Mouse (Mus musculus) lung, postnatal 0 days (tissue): ENCODE measurements around the gene Vsir. TPM values are rescaled to one million over a fixed set of nuclear protein-coding genes. Genes with fewer than 3 reads are reported as not detected.

Source experiments
- ATAC-seq: fragments of 200-750 bp; cut with Nextera tagmentation; 2 replicates; pipeline ENCODE4 v1.8.0; 2017; ENCODE audit warnings: moderate library complexity
- DNase-seq: peaks from one replicate; pipeline ENCODE4 v3.0.0-alpha.2; 2016; ENCODE audit warnings: low spot score
- H3K27ac ChIP-seq: fragments of 300-500 bp; sonication (generic); 2 replicates; pipeline ENCODE4 v1.5.1; 2014; ENCODE audit warnings: antibody characterized with exemption, mild to moderate bottlenecking, low read length, mixed read lengths
- H3K27me3 ChIP-seq: fragments of 300-500 bp; sonication (generic); replicated peaks from 2 replicates; pipeline ENCODE4 v1.6.1; 2014; ENCODE audit warnings: low read length, mixed read lengths; ENCODE audit not compliant: insufficient read depth
- H3K36me3 ChIP-seq: fragments of 300-500 bp; sonication (generic); 2 replicates; pipeline ENCODE4 v1.6.1; 2014; ENCODE audit warnings: low read length, mixed read lengths; ENCODE audit not compliant: insufficient read depth
- H3K4me1 ChIP-seq: fragments of 300-500 bp; sonication (generic); 2 replicates; pipeline ENCODE4 v1.6.1; 2014; ENCODE audit warnings: antibody characterized with exemption, low read depth, low read length, mixed read lengths; ENCODE audit not compliant: insufficient read depth
- H3K4me2 ChIP-seq: fragments of 300-500 bp; sonication (generic); replicated peaks from 2 replicates; pipeline ENCODE4 v1.6.1; 2014; ENCODE audit warnings: low read depth, mild to moderate bottlenecking, low read length, moderate library complexity, mixed read lengths
- H3K4me3 ChIP-seq: fragments of 300-500 bp; sonication (generic); 2 replicates; pipeline ENCODE4 v1.5.1; 2014; ENCODE audit warnings: low read depth, low read length
- H3K9ac ChIP-seq: fragments of 300-500 bp; sonication (generic); replicated peaks from 2 replicates; pipeline ENCODE4 v1.6.1; 2014; ENCODE audit warnings: low read depth, mild to moderate bottlenecking
- H3K9me3 ChIP-seq: fragments of 300-500 bp; sonication (generic); 2 replicates; pipeline ENCODE4 v1.6.1; 2016; ENCODE audit warnings: low read length, mixed read lengths
- CTCF ChIP-seq: IDR thresholded peaks from 2 replicates; pipeline ENCODE4 v1.5.1; 2016; ENCODE audit warnings: antibody characterized with exemption, mild to moderate bottlenecking
- EP300 ChIP-seq: IDR thresholded peaks from 2 replicates; pipeline ENCODE4 v1.6.1; 2016; ENCODE audit warnings: antibody characterized with exemption, mild to moderate bottlenecking, control low read depth
- WGBS: fragments of 180-500 bp; shearing (Covaris S2); extraction: QIAGEN DNeasy Blood & Tissue Kit; methylation state at CpG from one replicate; pipeline ENCODE4 v1.1.7; 2014; 5-methylcytosine and 5-hydroxymethylcytosine counted together
- polyA plus RNA-seq: library from polyadenylated mRNA; unstranded; fragments of >200 nt; fragmentation: Nextera tagmentation; extraction: Ambion mirVana; gene quantifications from 2 replicates; pipeline ENCODE4 v1.2.1, GENCODE M21; 2015

The Vsir gene
- polyA plus RNA-seq, 1 experiment from 2014 or later = 19.7 TPM

GRCm38 (mm10) chr10:60316166-60316565 is 30.5 kb upstream of the Vsir start:
- DNase-seq (no peak), ATAC-seq (no peak)
- no peak for TF ChIP-seq CTCF
- TF ChIP-seq EP300 = no peak
- H3K4me1 ChIP-seq = no peaks in the 10 kb centered on the region
- no peak overlapping the region for H3K27ac ChIP-seq
- no peak overlapping the region for H3K9ac ChIP-seq
- H3K27me3 ChIP-seq = no peaks in the 10 kb centered on the region
- H3K36me3 ChIP-seq = no peaks in the 10 kb centered on the region
- H3K4me3 ChIP-seq = no peak overlapping the region
- no peaks in the 10 kb centered on the region for H3K9me3 ChIP-seq
- no peak overlapping the region for H3K4me2 ChIP-seq
- 81% methylated on average over 4 of the region's 4 CpGs for WGBS

GRCm38 (mm10) chr10:60328963-60329650 is 17.5 kb upstream of the Vsir start:
- H3K4me3 ChIP-seq = no peak overlapping the region
- no peak overlapping the region for H3K4me2 ChIP-seq
- no peak for TF ChIP-seq EP300
- no peak for TF ChIP-seq CTCF
- ATAC-seq (peak; percentile 87), DNase-seq (peak; percentile 74)
- H3K27me3 ChIP-seq = no peaks in the 10 kb centered on the region
- no peaks in the 10 kb centered on the region for H3K4me1 ChIP-seq
- no peaks in the 10 kb centered on the region for H3K36me3 ChIP-seq
- H3K9me3 ChIP-seq = no peaks in the 10 kb centered on the region
- 35% methylated on average over 11 of the region's 11 CpGs for WGBS
- no peak overlapping the region for H3K9ac ChIP-seq
- H3K27ac ChIP-seq = no peak overlapping the region

- Histone ChIP-seq H3K4me3 (no peak overlapping the region), H3K9ac (no peak overlapping the region), H3K4me2 (no peak overlapping the region), H3K27ac (no peak overlapping the region), H3K4me1 (no peaks in the 10 kb centered on the region), H3K27me3 (no peaks in the 10 kb centered on the region), H3K36me3 (no peaks in the 10 kb centered on the region), H3K9me3 (no peaks in the 10 kb centered on the region)
- no peak for DNase-seq
- 58% methylated on average over 7 of the region's 7 CpGs for WGBS
- TF ChIP-seq CTCF (no peak), EP300 (no peak)
- ATAC-seq = no peak
Measured at GRCm38 (mm10) chr10:60334583-60334982, 12.1 kb upstream of the Vsir start.

GRCm38 (mm10) chr10:60335021-60335420 is 11.6 kb upstream of the Vsir start:
- no peak overlapping the region for H3K4me3 ChIP-seq
- H3K36me3 ChIP-seq = no peaks in the 10 kb centered on the region
- H3K27ac ChIP-seq = no peak overlapping the region
- no peak for TF ChIP-seq CTCF
- no peak for TF ChIP-seq EP300
- no peak overlapping the region for H3K4me2 ChIP-seq
- no peaks in the 10 kb centered on the region for H3K9me3 ChIP-seq
- 92% methylated on average over 4 of the region's 4 CpGs for WGBS
- DNase-seq (no peak), ATAC-seq (no peak)
- H3K27me3 ChIP-seq = no peaks in the 10 kb centered on the region
- H3K4me1 ChIP-seq = no peaks in the 10 kb centered on the region
- H3K9ac ChIP-seq = no peak overlapping the region

- Histone ChIP-seq H3K9me3 (no peaks in the 10 kb centered on the region), H3K27me3 (no peaks in the 10 kb centered on the region), H3K9ac (no peak overlapping the region), H3K4me3 (no peak overlapping the region), H3K4me2 (no peak overlapping the region), H3K27ac (no peak overlapping the region), H3K36me3 (no peaks in the 10 kb centered on the region), H3K4me1 (peaks cover 7% of the 10 kb centered on the region)
- TF ChIP-seq CTCF (no peak), EP300 (no peak)
- DNase-seq (no peak), ATAC-seq (no peak)
- 64% methylated on average over 9 of the region's 9 CpGs for WGBS
Measured at GRCm38 (mm10) chr10:60341528-60341927, 5.1 kb upstream of the Vsir start.

GRCm38 (mm10) chr10:60344111-60344510 is 2.5 kb upstream of the Vsir start:
- TF ChIP-seq CTCF (no peak), EP300 (no peak)
- WGBS = 64% methylated on average over 3 of the region's 3 CpGs
- Histone ChIP-seq H3K27me3 (no peaks in the 10 kb centered on the region), H3K27ac (no peak overlapping the region), H3K4me1 (peaks cover 13% of the 10 kb centered on the region), H3K36me3 (no peaks in the 10 kb centered on the region), H3K9ac (no peak overlapping the region), H3K4me2 (no peak overlapping the region), H3K9me3 (no peaks in the 10 kb centered on the region), H3K4me3 (no peak overlapping the region)
- ATAC-seq (no peak), DNase-seq (peak; percentile 53)
